Mouse (Mus musculus): ENCODE measurements around the gene Scarf1. TPM values are rescaled to one million over a fixed set of nuclear protein-coding genes. Genes with fewer than 3 reads are reported as not detected.
"Not testable (repeated sequence)": the region's sequence is repeated elsewhere in the genome, so short reads cannot be mapped to it uniquely, and the experiment has no call there.

Gene Scarf1
- total RNA-seq, 2 experiments from 2014 or later: 8.7 TPM

DNA sequence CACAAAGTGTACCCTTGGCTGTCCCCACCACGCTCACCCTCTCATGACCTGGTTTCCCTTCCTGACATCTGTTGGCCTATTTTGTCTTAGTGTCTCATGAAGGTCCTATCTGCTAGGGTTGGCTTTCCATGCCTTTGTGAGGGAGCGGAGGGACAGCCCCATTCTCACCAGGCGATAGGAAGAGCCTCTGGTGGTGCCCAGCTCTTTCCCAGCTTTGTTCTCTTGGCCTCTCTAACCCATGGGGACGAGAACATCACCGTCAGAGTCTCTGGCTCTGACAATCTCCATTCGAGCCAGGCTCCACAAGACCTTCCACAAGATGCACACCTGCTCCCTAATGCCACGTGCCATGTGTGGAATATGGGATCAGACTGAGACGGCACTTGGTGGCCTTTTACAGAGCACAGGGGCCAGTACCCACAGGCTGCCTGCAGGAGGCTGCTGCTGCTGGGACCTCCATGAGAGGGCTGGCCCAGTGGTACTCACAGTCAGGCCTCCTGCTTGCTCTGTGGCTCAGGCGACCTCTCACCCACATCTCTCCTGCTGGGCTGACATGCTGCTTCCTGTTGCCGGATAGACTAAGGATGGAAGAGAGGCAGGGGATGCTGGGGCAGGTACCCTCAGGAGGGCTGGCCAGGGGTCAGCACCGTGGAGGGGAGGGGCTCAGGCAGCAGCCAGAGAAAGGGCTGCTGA is 24.3 kb downstream of the Scarf1 start:
- peak in 1 of 2 experiments; percentile 22 for DNase-seq

DNA sequence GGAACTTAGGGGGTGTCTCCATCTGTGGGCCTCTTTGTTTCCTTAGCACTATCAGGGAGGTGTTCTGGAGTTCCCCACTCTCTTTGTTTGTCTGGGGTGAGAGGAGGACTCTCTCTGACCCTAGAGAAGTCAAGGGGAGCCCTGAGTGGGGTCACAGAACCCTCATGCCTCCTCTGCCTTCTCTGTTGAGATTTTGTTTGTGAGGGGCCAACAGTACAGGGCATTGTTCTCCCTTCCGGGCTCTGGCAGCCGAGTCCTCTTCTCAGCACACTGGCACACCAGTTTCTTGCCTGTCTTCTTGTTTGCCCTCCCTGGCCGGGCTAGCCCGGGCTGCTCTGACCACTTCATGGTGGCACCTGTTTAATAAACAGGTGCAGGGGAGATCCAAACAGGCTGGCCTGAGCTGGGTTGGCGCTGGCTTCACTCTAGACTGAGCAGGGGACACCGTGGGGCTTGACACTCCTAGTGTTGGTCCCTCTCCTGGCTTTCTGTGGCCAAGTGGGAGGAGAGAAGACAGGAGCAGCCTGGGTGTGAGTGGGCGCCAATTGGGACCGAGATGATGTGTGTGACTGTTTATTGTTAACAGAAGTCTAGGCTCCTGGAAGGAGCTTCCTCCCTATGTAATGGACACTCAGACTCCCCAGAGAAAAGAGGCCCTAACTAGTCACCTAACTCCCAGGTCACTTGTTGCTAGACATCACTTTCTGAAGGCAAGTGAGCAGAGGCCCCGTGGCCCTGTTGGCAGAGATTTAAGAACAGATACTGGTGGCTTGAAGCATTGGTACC is 25.0 kb downstream of the Scarf1 start:
- no peak for DNase-seq

DNA sequence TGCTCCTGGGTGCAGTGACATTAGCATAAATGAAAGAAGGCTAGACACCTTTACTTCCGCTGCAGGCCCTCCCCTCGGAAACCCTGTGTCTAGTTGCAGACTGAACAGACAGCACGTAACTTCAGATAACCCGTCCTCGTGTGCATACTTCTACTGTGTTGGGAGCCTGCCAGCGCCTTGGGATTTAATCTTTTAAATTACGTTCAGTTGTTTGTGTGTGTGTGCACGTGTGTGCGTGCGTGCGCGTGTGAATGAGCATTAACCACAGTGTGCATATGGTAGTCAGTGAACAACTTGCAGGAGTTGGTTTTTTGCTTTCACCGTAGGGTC is 25.6 kb downstream of the Scarf1 start:
- no peak for DNase-seq

DNA sequence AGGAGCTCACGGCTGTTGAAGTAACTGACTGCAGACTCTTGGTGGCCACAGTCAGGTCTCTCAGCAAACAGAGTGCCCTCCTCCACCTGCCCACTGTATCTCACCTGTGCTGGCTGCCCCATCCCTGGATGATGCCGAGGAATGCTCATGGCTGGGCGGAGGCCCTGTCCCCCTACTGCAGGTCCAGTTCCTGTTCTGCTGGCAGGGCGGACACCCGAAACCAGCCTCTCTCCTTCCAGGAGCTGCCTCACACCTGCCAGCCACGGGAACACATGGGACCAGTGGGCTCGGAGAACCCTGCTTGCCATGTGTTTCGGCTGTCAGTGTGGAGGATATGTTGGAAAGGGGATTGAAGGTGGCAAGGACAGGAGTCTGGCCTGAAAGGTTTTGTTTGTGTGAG is 26.9 kb downstream of the Scarf1 start:
- DNase-seq: no peak

DNA sequence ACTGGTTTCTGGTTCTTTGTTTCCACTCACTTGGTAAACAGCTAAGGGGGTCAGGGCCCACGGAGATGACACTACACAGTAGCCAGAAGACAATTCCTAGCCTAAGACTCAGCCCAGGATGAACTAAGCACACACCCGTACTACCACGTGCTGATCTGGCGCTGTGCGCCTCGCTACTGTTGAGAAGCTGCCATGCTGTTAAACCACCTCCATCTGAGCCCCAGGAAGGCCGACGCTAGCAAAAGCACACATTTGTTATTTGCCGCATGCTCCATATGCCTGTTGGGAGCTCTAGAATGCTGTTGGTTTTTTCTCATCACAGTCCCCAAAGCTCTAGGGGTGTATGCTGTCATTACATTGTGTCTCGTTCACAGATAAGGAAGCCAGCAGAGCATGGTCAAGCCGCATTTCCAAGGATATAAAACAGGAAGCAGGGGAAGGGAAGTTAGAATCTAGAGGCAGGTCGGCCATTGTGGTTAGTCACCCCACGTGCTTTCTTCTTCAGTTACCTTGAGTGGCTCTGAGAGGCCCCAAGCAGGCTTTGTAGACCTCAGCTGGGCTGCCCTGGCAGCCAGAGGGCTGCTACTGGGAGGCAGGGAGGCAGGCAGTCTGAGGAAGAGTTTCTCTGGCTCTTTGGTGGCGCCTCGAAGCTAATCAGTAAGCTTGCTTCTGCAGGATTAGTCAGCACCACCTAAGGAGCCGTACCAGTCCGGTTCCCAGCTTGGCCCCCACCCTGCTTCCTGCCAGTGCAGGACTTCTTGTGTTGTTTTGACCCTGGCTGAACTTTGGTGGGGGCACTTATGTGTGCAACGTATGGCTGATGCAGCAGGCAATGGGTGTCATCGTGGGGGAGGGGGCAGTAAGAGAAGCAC is 27.6 kb downstream of the Scarf1 start:
- DNase-seq: no peak

DNA sequence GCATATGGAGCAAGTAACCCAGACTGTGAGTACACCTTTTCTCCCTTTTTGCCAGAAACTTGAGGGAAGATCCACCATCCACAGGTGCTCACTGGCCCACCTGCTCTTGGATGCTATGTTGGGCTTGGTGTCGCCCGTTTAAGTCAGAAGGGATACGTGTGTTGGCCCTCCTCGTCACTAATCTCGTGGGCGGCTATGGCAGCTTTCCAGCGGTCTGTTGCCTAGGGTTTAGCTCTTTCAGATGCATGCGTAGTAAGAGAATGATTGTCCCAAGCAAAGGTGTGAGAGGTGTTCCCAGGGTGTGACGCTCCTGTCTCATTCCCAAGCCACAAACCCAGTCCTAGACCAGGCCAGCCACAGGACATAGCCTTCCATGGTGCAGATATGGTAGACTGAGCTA is 31.4 kb downstream of the Scarf1 start:
- no peak for DNase-seq

DNA sequence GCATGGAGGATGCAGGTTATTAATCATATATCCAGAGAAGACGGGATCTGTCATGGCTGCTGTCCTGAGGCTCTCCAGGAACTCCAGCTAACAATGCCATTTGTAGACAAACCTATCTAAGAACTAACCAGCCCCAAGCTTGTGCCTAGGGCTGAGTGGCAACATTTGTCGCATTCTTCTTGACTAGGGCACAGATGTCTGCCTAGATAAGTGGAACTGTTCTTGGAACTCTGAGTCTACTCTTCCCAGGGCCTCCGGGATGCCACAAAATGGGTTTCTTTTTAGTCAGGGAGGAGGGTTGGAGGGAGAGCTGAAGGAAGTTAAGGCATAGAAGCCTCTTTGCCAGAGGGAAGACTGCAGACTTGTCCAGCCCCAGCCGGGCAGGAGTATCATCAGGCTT is 32.7 kb downstream of the Scarf1 start:
- DNase-seq: no peak

DNA sequence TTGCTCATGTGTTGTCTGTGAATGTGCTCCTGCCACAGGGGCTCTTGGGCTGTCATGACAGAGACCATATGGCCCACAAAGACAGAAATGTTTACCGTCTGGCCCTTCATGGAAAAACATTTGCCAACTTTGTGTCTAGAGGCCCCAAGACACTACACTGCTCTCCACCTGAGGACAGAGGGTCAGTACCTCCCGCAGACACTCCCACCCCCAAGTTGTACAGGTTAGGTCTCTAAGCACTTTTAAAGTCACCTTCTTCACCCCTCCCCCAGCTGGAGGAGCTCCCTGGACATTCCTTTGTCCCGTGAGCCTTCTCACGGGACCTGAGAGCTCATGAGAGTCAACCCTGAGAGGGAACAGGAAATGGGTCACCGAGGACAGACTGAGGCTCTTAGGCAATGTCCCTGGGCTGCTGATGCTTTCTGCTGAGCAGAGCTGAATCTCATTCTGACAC is 36.3 kb downstream of the Scarf1 start:
- no peak for DNase-seq

DNA sequence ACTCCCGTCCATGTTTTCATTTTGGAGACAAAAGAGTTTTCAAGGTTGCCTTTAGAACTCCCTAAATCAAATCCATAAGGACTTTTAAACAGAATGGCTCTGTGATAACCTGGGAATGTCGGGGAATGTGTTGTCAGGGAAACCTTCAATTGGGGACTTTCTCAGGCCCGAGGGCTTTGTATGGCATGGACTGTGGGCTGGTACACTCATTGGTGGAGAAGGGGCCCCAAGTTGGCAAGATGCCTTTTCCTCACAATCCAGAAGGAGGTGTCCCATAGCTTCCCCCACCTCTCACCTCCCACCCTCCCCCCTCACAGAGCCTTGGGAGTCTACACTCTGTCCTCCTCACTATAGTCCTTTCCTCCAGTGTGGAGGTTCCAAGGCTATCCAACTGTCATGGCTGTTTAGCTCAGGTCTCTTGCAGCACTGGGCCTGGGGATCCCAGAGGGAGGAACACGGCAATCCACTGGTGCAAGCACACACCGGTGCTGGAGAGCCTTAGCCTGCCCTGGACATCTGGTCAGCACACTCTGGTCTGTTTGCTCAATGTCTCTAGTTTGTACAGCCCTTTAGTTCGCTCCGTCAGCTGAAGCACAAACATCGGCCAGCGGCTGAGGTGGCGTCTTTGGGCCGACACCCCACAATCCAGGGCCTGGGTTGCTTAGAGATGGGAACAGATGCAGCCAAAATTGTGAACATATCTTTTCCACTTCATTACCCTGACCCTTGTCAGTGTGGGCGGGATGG is 37.0 kb downstream of the Scarf1 start:
- DNase-seq: no peak

DNA sequence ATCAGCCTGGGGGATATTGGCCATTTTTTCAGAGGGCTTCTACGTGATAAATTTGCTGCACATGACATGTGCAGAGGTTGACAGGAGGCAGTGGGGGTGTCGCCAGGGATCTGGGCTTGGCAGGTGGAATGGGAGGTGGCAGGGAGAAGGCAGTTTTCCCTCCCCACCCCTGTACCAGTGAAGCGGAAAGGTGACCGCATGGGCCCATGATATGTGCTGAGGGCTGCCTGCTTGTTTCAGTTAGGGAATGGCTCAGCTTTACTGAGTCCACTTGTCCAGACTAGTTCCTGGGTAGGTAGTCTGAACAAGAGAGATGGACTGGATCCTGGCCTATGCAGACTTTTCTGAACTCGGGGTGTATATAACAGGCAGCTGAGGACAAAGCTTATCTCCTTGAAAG is 38.0 kb downstream of the Scarf1 start:
- no peak for DNase-seq

DNA sequence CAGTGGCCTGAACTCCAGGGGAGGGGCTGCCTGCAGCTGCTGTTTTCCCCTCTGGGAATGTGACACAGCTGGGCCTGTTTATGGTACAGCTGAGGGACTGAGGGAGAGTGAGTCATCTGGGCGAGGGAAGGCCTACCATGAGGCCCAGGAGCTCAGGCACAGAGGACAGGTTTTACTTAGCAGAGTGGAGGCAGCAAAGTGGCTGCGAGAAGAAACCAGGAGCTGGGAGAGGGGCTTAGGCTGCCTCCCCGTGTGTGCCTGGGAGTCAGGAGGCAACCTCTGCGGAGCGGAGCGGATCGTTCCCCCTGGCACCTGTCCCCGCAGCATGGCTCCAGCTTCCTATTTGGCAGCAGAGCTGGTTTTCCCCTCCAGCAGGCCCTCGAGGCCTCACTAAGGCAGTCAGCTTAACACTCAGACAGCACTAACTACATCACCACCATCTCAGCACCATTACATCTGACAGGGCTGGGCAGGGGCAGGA is 38.7 kb downstream of the Scarf1 start:
- DNase-seq: no peak

DNA sequence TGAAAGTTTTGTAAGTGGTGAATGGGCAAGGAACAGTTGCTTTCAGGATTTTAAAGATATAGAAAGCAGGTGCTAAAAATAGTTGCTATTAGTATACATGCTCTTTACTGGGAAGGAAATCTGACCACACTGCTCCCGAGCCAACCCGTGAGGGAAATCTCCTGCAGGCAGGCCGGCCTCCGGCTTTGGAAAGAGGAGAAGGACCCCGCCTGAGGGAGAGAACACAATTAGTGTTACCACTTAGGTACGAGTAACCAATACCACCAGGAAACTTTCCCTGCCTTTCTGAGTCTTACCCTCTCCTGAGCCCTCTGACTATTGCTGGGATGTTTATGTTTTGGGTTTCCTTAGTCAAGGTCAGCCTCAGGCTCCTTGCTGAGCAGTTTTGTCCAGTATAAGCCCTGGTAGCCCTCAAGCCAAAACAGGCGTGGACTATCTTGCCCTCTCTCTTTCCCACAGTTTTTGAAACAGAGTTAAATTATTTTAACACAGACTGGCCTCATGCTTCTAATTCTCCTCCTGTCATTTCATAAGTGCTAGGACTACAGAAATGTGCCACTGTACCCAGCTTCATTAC is 39.7 kb downstream of the Scarf1 start:
- DNase-seq: no peak

DNA sequence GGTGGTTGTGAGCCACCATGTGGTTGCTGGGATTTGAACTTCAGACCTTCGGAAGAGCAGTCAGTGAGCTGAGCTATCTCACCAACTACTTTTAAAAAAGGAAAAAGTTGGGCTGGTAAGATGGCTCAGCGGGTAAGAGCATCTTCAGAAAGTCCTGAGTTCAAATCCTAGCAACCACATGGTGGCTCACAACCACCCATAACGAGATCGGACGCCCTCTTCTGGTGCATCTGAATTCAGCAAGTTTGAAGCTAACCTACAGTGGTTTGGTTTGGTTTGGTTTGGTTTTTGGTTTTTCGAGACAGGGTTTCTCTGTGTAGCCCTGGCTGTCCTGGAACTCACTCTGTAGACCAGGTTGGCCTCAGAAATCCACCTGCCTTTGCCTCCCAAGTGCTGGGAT is 42.7 kb downstream of the Scarf1 start:
- DNase-seq: not testable (repeated sequence)

DNA sequence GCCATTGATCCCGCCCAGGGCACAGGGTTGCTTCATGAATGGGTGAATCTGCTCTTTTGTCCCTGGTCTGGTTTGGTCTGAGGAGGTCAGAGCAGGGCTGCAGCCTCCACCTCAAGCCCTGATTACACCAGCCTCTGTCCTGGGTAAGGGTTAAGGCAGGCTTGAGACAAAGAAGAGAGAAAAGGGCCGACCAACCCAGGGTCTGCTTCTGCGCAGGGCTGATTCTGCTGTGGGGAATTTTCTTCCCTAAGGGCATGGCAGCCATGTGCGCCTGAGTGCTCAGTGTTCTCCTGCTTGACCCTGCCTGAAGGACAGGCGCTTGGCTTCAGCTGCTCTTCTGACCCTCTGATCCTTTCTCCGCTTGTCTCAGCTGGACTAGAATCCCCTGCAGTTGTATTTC is 43.8 kb downstream of the Scarf1 start:
- DNase-seq: no peak

DNA sequence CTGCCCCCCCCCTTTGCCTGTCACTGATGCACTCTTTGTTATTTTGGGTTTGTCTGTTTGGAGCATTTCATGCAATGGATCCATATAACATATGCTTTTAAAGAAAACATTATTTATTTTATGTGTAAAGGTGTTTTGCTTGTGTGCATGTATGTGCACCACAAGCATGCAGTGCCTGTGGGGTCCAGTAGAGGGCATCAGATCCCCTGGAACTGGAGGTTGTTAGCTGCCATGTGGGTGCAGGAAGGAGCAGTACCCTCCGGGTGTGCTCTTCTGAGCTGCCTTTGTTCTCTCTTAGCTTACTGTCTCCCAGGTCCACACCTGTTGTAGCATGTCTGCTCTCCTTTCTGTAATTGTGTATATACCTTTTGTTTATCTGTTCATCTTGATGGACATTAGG is 44.8 kb downstream of the Scarf1 start:
- no peak for DNase-seq

DNA sequence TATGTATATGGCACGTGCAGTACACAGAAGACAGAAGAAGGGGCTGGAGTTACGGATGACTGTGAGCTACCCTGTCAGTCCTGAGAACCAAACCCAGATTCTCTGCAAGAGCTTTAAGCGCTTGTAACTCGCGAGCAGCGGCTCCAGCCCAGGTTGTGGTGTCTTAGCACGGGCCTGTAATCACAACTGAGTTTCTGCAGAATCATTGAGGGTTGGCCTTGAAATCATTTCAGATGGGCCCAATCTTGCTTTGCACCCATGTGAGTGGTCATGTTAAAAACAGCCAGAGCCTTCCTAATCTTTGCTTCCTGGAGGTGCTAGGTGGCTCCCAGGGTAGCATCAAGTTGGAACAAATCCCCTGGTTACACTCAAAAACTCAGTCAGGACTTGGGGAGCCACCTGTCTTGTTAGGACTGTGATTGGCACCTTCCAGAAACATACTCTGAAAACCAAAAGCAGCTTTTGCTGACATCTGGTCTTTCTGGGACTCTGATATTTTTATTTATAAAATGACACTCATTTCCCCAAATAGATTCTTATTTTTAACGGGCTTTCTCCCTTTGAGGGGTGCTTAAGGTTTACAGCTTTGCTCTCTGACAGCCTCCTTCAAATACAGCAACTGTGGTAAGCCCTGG is 46.6 kb downstream of the Scarf1 start:
- DNase-seq: no peak

DNA sequence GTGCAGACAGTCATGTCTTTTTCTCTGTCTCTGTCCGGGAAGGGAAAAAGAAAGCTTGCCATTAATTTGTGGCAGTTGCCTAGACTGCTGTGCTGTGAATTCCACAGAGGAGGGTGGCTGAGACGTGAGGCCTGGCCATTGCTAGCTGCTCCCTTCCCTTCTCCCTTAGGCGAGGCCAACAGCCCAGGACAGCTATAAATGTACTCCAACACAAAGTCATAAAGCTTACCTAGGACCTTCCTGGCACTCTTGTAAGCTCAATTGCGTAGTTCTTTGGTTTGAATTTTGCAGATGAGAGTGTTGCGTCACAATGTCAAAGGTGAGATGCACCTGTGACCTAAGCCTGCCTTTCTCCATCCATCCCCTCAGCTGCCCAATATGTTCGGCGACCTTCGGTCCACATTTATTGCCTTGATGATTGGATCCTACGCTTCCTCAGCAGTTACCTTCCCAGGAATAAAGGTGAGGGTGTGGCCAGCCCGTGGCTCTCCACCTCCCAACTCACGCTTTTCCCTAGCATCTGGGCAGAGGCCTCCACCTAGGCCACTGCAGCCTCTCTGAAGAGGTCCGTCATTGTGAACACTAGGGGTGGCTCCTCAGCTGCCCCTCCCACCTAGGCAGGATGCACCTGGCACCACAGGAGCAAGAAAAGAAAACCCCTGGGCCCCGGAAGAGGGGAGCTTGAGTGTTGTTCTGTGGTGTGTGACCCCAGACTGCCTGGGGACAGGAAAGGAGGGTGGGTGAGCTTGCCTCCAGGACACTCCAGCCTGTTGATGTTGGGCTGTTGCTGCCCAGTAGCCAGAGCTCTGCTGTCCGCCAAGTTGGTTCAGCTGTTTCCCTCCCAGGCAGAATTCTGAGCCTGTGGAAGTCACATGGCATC is 47.4 kb downstream of the Scarf1 start:
- no peak for DNase-seq

DNA sequence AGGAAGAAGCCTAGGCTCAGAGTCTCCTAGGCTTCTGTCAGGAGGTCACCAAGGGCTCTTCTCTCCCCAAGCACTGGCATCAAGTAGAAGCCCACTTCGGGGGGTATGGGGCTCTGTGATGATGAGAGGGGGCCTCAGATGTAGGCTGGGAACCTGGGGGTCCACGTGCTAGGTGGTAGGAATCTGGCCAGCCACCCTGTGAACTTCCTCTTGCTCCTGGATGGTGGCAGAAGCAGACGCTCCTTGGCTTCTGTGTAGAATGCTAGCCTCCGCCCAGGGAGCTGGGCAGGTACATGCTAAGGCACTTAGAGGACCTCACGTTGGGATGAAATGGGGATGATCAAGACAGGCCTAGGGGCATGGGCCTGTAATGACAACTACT is 48.1 kb downstream of the Scarf1 start:
- no peak for DNase-seq

DNA sequence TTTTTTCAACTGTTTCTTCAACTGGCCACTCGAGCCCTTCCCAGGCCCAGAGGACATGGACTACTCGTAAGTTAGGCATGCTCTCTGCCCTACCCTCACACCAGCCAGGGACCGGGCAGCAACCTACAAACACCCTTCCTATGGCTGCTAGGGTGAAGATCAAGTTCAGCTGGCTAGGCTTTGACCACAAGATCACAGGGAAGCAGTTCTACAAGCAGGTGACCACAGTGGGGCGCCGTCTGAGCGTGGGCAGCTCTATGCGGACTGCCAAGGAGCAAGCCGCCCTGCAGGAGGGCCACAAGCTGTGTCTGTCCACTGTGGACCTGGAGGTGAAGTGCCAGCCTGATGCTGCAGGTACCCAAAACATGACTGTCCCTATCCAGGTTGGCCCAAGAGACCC is 49.5 kb downstream of the Scarf1 start:
- no peak for DNase-seq
